Mouse (Mus musculus): ENCODE results near the gene Srr.

DNA sequence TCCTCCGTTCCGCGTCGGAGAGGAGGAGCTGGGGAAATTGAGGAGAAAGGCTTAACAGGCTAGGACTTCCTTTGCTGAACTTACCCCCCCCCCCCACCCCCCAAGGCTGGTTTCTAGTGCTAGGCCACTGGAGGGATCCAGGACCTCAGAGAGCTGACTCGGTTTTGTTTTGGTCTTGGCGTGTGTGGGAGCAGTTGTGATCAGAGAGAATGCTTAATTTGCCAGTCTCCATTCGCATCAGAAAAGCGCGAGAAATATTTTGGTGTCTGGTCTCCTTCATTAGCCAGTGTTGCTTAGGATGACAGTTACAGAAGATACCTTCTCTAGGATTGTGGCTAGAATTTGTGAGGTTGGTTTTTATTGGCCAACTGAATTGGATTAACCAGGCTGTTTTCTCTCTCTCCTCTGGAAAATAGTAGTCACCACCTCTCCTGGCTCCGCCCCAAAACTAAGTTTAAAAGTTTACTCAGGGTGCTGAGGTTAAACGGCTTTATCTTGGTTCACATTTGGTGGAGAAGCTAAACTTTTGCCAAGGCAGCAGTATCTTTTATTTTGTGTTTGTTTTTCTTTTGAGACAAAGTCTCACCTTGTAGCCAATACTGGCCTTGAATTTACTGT lies 749 bp upstream of the Srr start:
- no peak; the same call in 1 of the 2 replicates for TF ChIP-seq POLR2A (IDR thresholded peaks at IDR 0.05; ENCODE audit: low read depth, low read length)
- no peak for TF ChIP-seq CTCF (IDR thresholded peaks at IDR 0.05; ENCODE audit: extremely low read depth, insufficient read length, insufficient replicate concordance, low read depth, low read length)

Measured in small intestine, adult 2 months (tissue).